In genomic region chr5:140012286-140012967, GRCm38 (mm10) we compare ENCODE assay signal across 14 mouse cellular contexts.
DNase-seq lines count a peak whose midpoint lies in the region; ATAC-seq and TF ChIP-seq lines count a peak whose summit lies in the region.
"Had no signal": no experiment of that assay in that cellular context is flagged by ENCODE, and none has a peak within 500 bp of the region (broad histone marks: within the 10 kb centered on the region; RNA-seq: fewer than 3 reads in every experiment).

No protein-coding gene starts in this region.

- peak; percentile 66 for TF ChIP-seq EP300 in liver, embryonic 14.5 days (IDR thresholded peaks at IDR 0.05; ENCODE audit: low read depth)

- H3K4me2 ChIP-seq in forebrain, postnatal 0 days (ENCODE audit: low read depth), result no peak overlapping the region
- no peak overlapping the region for H3K4me2 ChIP-seq in forebrain, embryonic 13.5 days
- peak overlapping the region; percentile 48 for H3K4me2 ChIP-seq in liver, embryonic 14.5 days (ENCODE audit: low read depth)
- H3K4me2 ChIP-seq: limb, embryonic 13.5 days; neural tube, embryonic 13.5 days had no signal

- TF ChIP-seq CTCF in forebrain, postnatal 0 days (IDR thresholded peaks at IDR 0.05; ENCODE audit: low read depth), result no peak
- TF ChIP-seq CTCF in liver, embryonic 14.5 days (IDR thresholded peaks at IDR 0.05; ENCODE audit: low read depth), result no peak

- no peak overlapping the region for H3K27ac ChIP-seq in forebrain, postnatal 0 days (ENCODE audit: low read depth, low read length)
- no peak overlapping the region for H3K27ac ChIP-seq in forebrain, embryonic 13.5 days
- peak overlapping the region; percentile 87 for H3K27ac ChIP-seq in liver, embryonic 14.5 days
- no peak overlapping the region for H3K27ac ChIP-seq in heart, embryonic 10.5 days
- H3K27ac ChIP-seq: forebrain, embryonic 10.5 days; limb, embryonic 13.5 days; neural tube, embryonic 13.5 days had no signal

- WGBS in forebrain, postnatal 0 days, result 78% methylated on average over 12 of the region's 12 CpGs
- 82% methylated on average over 12 of the region's 12 CpGs for WGBS in forebrain, embryonic 13.5 days
- WGBS in liver, embryonic 14.5 days (ENCODE audit: insufficient replicate concordance), result 36% methylated on average over 12 of the region's 12 CpGs
- 85% methylated on average over 12 of the region's 12 CpGs for WGBS in heart, embryonic 10.5 days

- ATAC-seq in forebrain, postnatal 0 days, result peak; percentile 32
- no peak for ATAC-seq in forebrain, embryonic 13.5 days
- peak; percentile 94 for ATAC-seq in liver, embryonic 14.5 days (ENCODE audit: insufficient read depth)

- no peak overlapping the region for H3K9ac ChIP-seq in forebrain, postnatal 0 days
- no peak overlapping the region for H3K9ac ChIP-seq in forebrain, embryonic 13.5 days
- peak overlapping the region; percentile 43; the same call in 1 of the 2 replicates for H3K9ac ChIP-seq in liver, embryonic 14.5 days (replicated peaks)
- H3K9ac ChIP-seq: limb, embryonic 13.5 days; neural tube, embryonic 13.5 days had no signal

- no peak overlapping the region for H3K4me3 ChIP-seq in forebrain, postnatal 0 days (ENCODE audit: low read depth, low read length)
- no peak overlapping the region for H3K4me3 ChIP-seq in forebrain, embryonic 13.5 days
- H3K4me3 ChIP-seq in liver, embryonic 14.5 days (ENCODE audit: insufficient read depth in 1 of 2, low read depth in 2 of 2, low read length in 2 of 2), result no peak overlapping the region
- H3K4me3 ChIP-seq in heart, embryonic 10.5 days, result no peak overlapping the region
- H3K4me3 ChIP-seq: forebrain, embryonic 10.5 days; limb, embryonic 13.5 days; neural tube, embryonic 13.5 days had no signal

- no peaks in the 10 kb centered on the region for H3K9me3 ChIP-seq in forebrain, postnatal 0 days (ENCODE audit: low read length)
- no peaks in the 10 kb centered on the region for H3K9me3 ChIP-seq in forebrain, embryonic 13.5 days (replicated peaks)
- H3K9me3 ChIP-seq in liver, embryonic 14.5 days (ENCODE audit: control insufficient read depth, low read length), result no peaks in the 10 kb centered on the region
- no peaks in the 10 kb centered on the region for H3K9me3 ChIP-seq in heart, embryonic 10.5 days
- H3K9me3 ChIP-seq: forebrain, embryonic 10.5 days; limb, embryonic 13.5 days; neural tube, embryonic 13.5 days had no signal

- no peaks in the 10 kb centered on the region for H3K27me3 ChIP-seq in forebrain, postnatal 0 days (ENCODE audit: insufficient read depth, low read length)
- H3K27me3 ChIP-seq in forebrain, embryonic 13.5 days, result no peaks in the 10 kb centered on the region
- no peaks in the 10 kb centered on the region for H3K27me3 ChIP-seq in liver, embryonic 14.5 days (ENCODE audit: control insufficient read depth, insufficient read depth, low read length)
- no peaks in the 10 kb centered on the region for H3K27me3 ChIP-seq in heart, embryonic 10.5 days (ENCODE audit: insufficient read depth, poor library complexity, severe bottlenecking)
- H3K27me3 ChIP-seq: limb, embryonic 13.5 days; neural tube, embryonic 13.5 days had no signal

- H3K36me3 ChIP-seq in forebrain, postnatal 0 days (ENCODE audit: insufficient read depth), result no peaks in the 10 kb centered on the region
- H3K36me3 ChIP-seq in forebrain, embryonic 13.5 days (ENCODE audit: poor library complexity, severe bottlenecking), result no peaks in the 10 kb centered on the region
- no peaks in the 10 kb centered on the region for H3K36me3 ChIP-seq in liver, embryonic 14.5 days (replicated peaks; ENCODE audit: control insufficient read depth, insufficient read depth, low read depth)
- peaks cover 9% of the 10 kb centered on the region; the same call in 1 of the 2 replicates for H3K36me3 ChIP-seq in heart, embryonic 10.5 days
- H3K36me3 ChIP-seq: neural tube, embryonic 13.5 days had no signal

- no peak for DNase-seq in forebrain, postnatal 0 days
- peak; percentile 29 for DNase-seq in c-Kit-positive CD71-positive TER-119-negative erythroid progenitor cells, embryonic 14.5 days (ENCODE audit: low read depth)
- peak; percentile 66 to 72 (median 68) for DNase-seq in liver, embryonic 14.5 days (ENCODE audit: low read depth in 3 of 3, low spot score in 3 of 3)
- DNase-seq in spleen, postnatal 36 days (ENCODE audit: low spot score in 2 of 2), result peak; percentile 32 to 41
- DNase-seq in heart, embryonic 10.5 days (ENCODE audit: low spot score), result no peak
- no peak for DNase-seq in ovary, postnatal 10 days (ENCODE audit: low spot score)
- DNase-seq in thymus, postnatal 0 days (ENCODE audit: low spot score), result no peak
- DNase-seq: adrenal gland, adult 2 months; cerebellum, postnatal 25 days; gastrocnemius, postnatal 10 days had no signal

- no peaks in the 10 kb centered on the region for H3K4me1 ChIP-seq in forebrain, postnatal 0 days (ENCODE audit: insufficient read depth)
- peaks cover 33% of the 10 kb centered on the region for H3K4me1 ChIP-seq in forebrain, embryonic 13.5 days
- peaks cover 13 to 19% of the 10 kb centered on the region in 2 experiments for H3K4me1 ChIP-seq in liver, embryonic 14.5 days (replicated peaks; ENCODE audit: control insufficient read depth in 2 of 2, insufficient read depth in 2 of 2, low read length in 1 of 2)
- peaks cover 45% of the 10 kb centered on the region for H3K4me1 ChIP-seq in heart, embryonic 10.5 days

Comparison
In these comparisons a context has a peak if more than half of its experiments do, and no peak if none do; other contexts are left out.
1. DNase-seq: peak in c-Kit-positive CD71-positive TER-119-negative erythroid progenitor cells, embryonic 14.5 days (single experiment), liver, embryonic 14.5 days (3 of 3) and spleen, postnatal 36 days (2 of 2); none in forebrain, postnatal 0 days (single experiment), heart, embryonic 10.5 days (single experiment), ovary, postnatal 10 days (single experiment) and thymus, postnatal 0 days (single experiment).